Mouse (Mus musculus) stomach, embryonic 16.5 days (tissue): ENCODE measurements around the gene Tram2. TPM values are rescaled to one million over a fixed set of nuclear protein-coding genes. Genes with fewer than 3 reads are reported as not detected.

ENCODE experiments used
- ATAC-seq: fragments of 200-750 bp; cut with Nextera tagmentation; 2 replicates; pipeline ENCODE4 v1.8.0; 2017; ENCODE audit warnings: moderate number of reproducible peaks, moderate TSS enrichment; ENCODE audit not compliant: insufficient read depth, low FRiP score
- H3K27ac ChIP-seq: fragments of 300-500 bp; sonication (generic); 2 replicates; pipeline ENCODE4 v1.5.1; 2014; ENCODE audit warnings: low read length
- H3K27me3 ChIP-seq: fragments of 300-500 bp; sonication (generic); 2 replicates; pipeline ENCODE4 v1.6.1; 2014; ENCODE audit warnings: low read length, control low read depth, mixed read lengths; ENCODE audit not compliant: control insufficient read depth, insufficient read depth
- H3K36me3 ChIP-seq: fragments of 300-500 bp; sonication (generic); 2 replicates; pipeline ENCODE4 v1.6.1; 2014; ENCODE audit warnings: low read length; ENCODE audit not compliant: control insufficient read depth, insufficient read depth
- H3K4me1 ChIP-seq: fragments of 300-500 bp; sonication (generic); 2 replicates; pipeline ENCODE4 v1.6.1; 2014; ENCODE audit warnings: low read length, control low read depth, mixed read lengths; ENCODE audit not compliant: control insufficient read depth, insufficient read depth
- H3K4me2 ChIP-seq: fragments of 300-500 bp; sonication (generic); 2 replicates; pipeline ENCODE4 v1.6.1; 2014; ENCODE audit warnings: low read depth, low read length, mixed read lengths
- H3K4me3 ChIP-seq: fragments of 300-500 bp; sonication (generic); replicated peaks from 2 replicates; pipeline ENCODE4 v1.5.1; 2014; ENCODE audit warnings: mild to moderate bottlenecking, low read length
- H3K9ac ChIP-seq: fragments of 300-500 bp; sonication (generic); 2 replicates; pipeline ENCODE4 v1.6.1; 2014; ENCODE audit warnings: low read length
- H3K9me3 ChIP-seq: fragments of 300-500 bp; sonication (generic); replicated peaks from 2 replicates; pipeline ENCODE4 v1.6.1; 2016; ENCODE audit warnings: low read length, control low read depth; ENCODE audit not compliant: control insufficient read depth
- WGBS: fragments of 180-500 bp; shearing (Covaris S2); extraction: QIAGEN DNeasy Blood & Tissue Kit; methylation state at CpG from one replicate; pipeline ENCODE4 v1.1.7; 2014; 5-methylcytosine and 5-hydroxymethylcytosine counted together
- polyA plus RNA-seq: library from polyadenylated mRNA; unstranded; fragments of >200 nt; fragmentation: Nextera tagmentation; extraction: Ambion mirVana; gene quantifications from 2 replicates; pipeline ENCODE4 v1.2.1, GENCODE M21; 2015

Gene Tram2
- polyA plus RNA-seq, 1 experiment from 2014 or later: 5.8 TPM

DNA sequence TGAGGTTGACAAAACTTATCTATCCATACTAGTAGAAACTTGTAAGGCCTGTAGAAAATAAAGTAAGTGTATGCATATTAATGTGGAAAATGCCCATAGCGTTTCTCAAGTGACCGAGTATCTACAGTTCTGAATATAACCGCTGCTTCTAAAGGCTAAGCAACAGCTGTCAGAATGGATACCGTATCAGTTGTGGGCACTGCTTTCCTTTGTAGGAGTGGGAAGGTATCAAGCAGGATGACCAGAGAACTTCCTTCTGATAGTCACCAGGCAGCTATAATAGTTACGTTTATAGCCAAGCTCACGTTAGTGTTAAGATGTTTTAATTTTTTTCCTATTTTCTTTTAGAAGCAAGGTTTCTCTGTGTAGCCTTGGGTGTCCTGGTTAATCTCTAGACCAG lies 105.6 kb downstream of the Tram2 start:
- H3K9me3 ChIP-seq: no peaks in the 10 kb centered on the region
- no peaks in the 10 kb centered on the region for H3K27me3 ChIP-seq
- no peak overlapping the region for H3K27ac ChIP-seq
- WGBS: 86% methylated on average over 6 of the region's 6 CpGs
- H3K4me2 ChIP-seq: no peak overlapping the region
- ATAC-seq: no peak
- no peaks in the 10 kb centered on the region for H3K4me1 ChIP-seq
- no peak overlapping the region for H3K4me3 ChIP-seq
- H3K36me3 ChIP-seq: no peaks in the 10 kb centered on the region
- no peak overlapping the region for H3K9ac ChIP-seq

DNA sequence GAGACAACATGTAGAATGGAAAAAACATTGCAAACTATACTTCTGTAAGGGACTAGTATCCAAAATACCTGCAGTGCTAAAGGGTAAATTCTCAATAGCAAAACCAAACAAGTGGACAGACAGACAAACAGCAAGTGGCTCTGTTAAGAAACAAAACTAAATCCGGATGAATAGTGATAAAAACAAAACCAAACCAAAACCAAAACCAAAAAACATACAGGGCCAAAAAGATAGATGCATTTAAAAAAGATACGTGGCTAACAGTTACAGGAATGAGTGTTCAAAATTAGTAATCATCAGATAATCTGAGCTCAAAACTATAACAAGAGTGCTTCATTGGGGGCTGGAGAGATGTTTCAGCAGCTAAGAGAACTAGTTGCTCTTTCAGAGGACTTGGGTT lies 109.4 kb downstream of the Tram2 start:
- Histone ChIP-seq H3K9me3 (no peaks in the 10 kb centered on the region), H3K4me2 (no peak overlapping the region), H3K9ac (no peak overlapping the region), H3K27me3 (no peaks in the 10 kb centered on the region), H3K27ac (no peak overlapping the region), H3K36me3 (no peaks in the 10 kb centered on the region), H3K4me1 (no peaks in the 10 kb centered on the region), H3K4me3 (no peak overlapping the region)
- ATAC-seq: no peak
- 86% methylated on average over 2 of the region's 2 CpGs for WGBS

DNA sequence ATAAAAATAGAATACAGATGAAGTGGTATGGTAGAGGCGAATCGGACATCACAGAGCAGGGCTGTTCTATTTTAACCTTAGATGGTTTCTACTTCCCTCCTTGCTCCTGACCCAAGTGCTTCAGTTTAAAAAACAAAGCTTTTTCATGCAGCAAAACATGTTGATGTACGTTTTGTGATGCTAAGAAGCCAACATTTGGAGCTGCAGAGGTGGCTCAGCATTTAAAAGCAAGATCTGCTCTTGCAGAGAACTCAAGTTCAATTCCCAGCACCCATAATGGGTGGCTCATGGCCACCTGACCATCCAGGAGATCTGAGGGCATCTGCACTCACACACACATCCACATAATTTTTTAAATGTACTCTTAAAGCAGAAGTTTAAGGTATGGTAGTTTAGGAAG lies 124.2 kb downstream of the Tram2 start:
- 79% methylated on average over 3 of the region's 3 CpGs for WGBS
- Histone ChIP-seq H3K4me1 (peaks cover 10% of the 10 kb centered on the region; the same call in 1 of the 2 replicates), H3K4me3 (no peak overlapping the region), H3K4me2 (no peak overlapping the region), H3K27me3 (no peaks in the 10 kb centered on the region), H3K9me3 (no peaks in the 10 kb centered on the region), H3K27ac (no peak overlapping the region), H3K36me3 (no peaks in the 10 kb centered on the region), H3K9ac (no peak overlapping the region)
- ATAC-seq: no peak

DNA sequence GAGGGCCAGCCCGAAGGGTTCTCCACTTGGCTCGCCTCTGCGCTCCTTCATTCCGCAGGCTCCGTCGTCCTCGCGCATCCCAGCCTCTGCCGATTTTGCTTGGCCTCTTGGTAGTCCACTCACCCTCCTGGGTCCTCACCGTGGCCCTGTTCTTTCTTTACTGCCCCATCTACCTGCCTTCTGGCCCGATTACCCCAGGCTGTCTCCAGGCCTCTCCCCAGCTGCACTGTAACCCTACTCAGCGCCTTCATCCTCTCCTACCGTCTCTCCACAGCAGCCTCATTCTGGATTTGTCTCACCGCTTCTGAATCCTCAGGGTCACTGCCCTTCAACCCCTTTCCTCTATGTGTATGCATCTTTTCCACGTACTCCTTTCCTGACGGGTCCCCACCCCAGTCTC lies 127.2 kb downstream of the Tram2 start:
- H3K4me3 ChIP-seq: peak overlapping the region; percentile 46
- H3K9me3 ChIP-seq: no peaks in the 10 kb centered on the region
- peaks cover 10% of the 10 kb centered on the region; the same call in 1 of the 2 replicates for H3K4me1 ChIP-seq
- peak overlapping the region; percentile 65 for H3K9ac ChIP-seq
- 5% methylated on average over 16 of the region's 16 CpGs for WGBS
- H3K27me3 ChIP-seq: no peaks in the 10 kb centered on the region
- ATAC-seq: 0 out of 2 replicates have a peak, but pooled peaks have one; percentile 33
- peak overlapping the region; percentile 22; the same call in 1 of the 2 replicates for H3K27ac ChIP-seq
- peak overlapping the region; percentile 59 for H3K4me2 ChIP-seq
- H3K36me3 ChIP-seq: no peaks in the 10 kb centered on the region

DNA sequence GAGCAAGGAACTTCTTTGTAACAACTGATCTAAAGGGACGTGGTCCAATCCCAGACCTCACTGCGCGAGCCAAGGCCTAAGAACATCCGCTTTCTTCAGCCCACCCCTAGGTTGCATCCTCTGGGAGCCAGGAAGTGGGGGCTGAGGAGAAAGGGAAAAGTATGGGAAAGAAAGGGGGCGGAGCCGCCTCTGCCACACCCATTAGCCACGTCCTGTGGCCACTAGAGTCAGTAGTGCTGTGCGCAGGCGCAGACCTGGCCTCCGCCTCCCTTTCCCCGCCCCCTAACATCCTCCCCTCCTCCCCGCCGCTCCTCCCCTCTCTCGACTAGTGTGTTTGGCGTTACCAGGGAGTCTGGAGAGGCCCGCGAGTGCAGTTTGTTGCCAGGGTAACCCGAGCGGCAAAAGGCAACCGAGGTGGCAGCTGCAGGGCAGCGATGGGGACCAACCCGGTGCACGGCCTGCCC lies 127.7 kb downstream of the Tram2 start, which contains the start of gene Efhc1:
TSS of gene Efhc1 (plus strand) at position 327 of the 464 bp plus-strand sequence.
- Histone ChIP-seq H3K36me3 (no peaks in the 10 kb centered on the region), H3K27me3 (no peaks in the 10 kb centered on the region), H3K9ac (peak within 1 kb of the TSS; percentile 65), H3K27ac (peak within 1 kb of the TSS; percentile 81), H3K9me3 (no peaks in the 10 kb centered on the region), H3K4me3 (peak within 1 kb of the TSS; percentile 46), H3K4me2 (peak within 1 kb of the TSS; percentile 59), H3K4me1 (peaks cover 10% of the 10 kb centered on the region; the same call in 1 of the 2 replicates)
- peak; percentile 98 for ATAC-seq
- under 1% methylated on average over 23 of the region's 23 CpGs for WGBS

Other genes with a start within 250 kb of the Tram2 start
- 14.6 and 19.8 TPM in 2 replicates for gene Paqr8, start 188.6 kb downstream of the Tram2 start, polyA plus RNA-seq
- 2.5 and 3.4 TPM in 2 replicates for gene Efhc1, start 127.6 kb downstream of the Tram2 start, polyA plus RNA-seq
- gene Tmem14a, start 139.3 kb upstream of the Tram2 start, polyA plus RNA-seq: 12.7 and 13.5 TPM in 2 replicates
- 14.0 and 17.8 TPM in 2 replicates for gene Gsta3, start 161.4 kb upstream of the Tram2 start, polyA plus RNA-seq